Mouse (Mus musculus): ENCODE data around the gene Myo16.

Myo16 gene

GRCm38 (mm10) chr8:10402606-10403005 is 248.9 kb downstream of the Myo16 start:
- no peak for DNase-seq (ENCODE audit: extremely low read depth, low read depth, low spot score)

GRCm38 (mm10) chr8:10405469-10405868 is 251.8 kb downstream of the Myo16 start:
- DNase-seq (ENCODE audit: extremely low read depth, low read depth, low spot score) = no peak

GRCm38 (mm10) chr8:10409043-10409442 is 255.3 kb downstream of the Myo16 start:
- no peak for DNase-seq (ENCODE audit: extremely low read depth, low read depth, low spot score)

GRCm38 (mm10) chr8:10411511-10411910 is 257.8 kb downstream of the Myo16 start:
- no peak for DNase-seq (ENCODE audit: extremely low read depth, low read depth, low spot score)

- no peak for DNase-seq (ENCODE audit: extremely low read depth, low read depth, low spot score)
Observed at GRCm38 (mm10) chr8:10413881-10414280, 260.2 kb downstream of the Myo16 start.

GRCm38 (mm10) chr8:10414684-10415212 is 261.0 kb downstream of the Myo16 start:
- no peak for DNase-seq (ENCODE audit: extremely low read depth, low read depth, low spot score)

- DNase-seq (ENCODE audit: extremely low read depth, low read depth, low spot score) = no peak
Observed at GRCm38 (mm10) chr8:10415288-10415687, 261.6 kb downstream of the Myo16 start.

- no peak for DNase-seq (ENCODE audit: extremely low read depth, low read depth, low spot score)
Observed at GRCm38 (mm10) chr8:10415885-10416284, 262.2 kb downstream of the Myo16 start.

- no peak for DNase-seq (ENCODE audit: extremely low read depth, low read depth, low spot score)
Observed at GRCm38 (mm10) chr8:10416806-10417205, 263.1 kb downstream of the Myo16 start.

GRCm38 (mm10) chr8:10417281-10417680 is 263.6 kb downstream of the Myo16 start:
- no peak for DNase-seq (ENCODE audit: extremely low read depth, low read depth, low spot score)

GRCm38 (mm10) chr8:10418013-10418412 is 264.3 kb downstream of the Myo16 start:
- DNase-seq (ENCODE audit: extremely low read depth, low read depth, low spot score) = no peak

- DNase-seq (ENCODE audit: extremely low read depth, low read depth, low spot score) = no peak
Observed at GRCm38 (mm10) chr8:10418971-10419370, 265.3 kb downstream of the Myo16 start.

- DNase-seq (ENCODE audit: extremely low read depth, low read depth, low spot score) = no peak
Observed at GRCm38 (mm10) chr8:10419726-10420125, 266.0 kb downstream of the Myo16 start.

- DNase-seq (ENCODE audit: extremely low read depth, low read depth, low spot score) = no peak
Observed at GRCm38 (mm10) chr8:10420551-10420950, 266.8 kb downstream of the Myo16 start.

- DNase-seq (ENCODE audit: extremely low read depth, low read depth, low spot score) = no peak
Observed at GRCm38 (mm10) chr8:10421516-10422090, 267.9 kb downstream of the Myo16 start.

GRCm38 (mm10) chr8:10435492-10435891 is 281.8 kb downstream of the Myo16 start:
- DNase-seq (ENCODE audit: extremely low read depth, low read depth, low spot score) = peak; percentile 57

GRCm38 (mm10) chr8:10438772-10439171 is 285.1 kb downstream of the Myo16 start:
- DNase-seq (ENCODE audit: extremely low read depth, low read depth, low spot score) = no peak

GRCm38 (mm10) chr8:10439595-10440453 is 286.1 kb downstream of the Myo16 start:
- DNase-seq (ENCODE audit: extremely low read depth, low read depth, low spot score) = peak; percentile 80

GRCm38 (mm10) chr8:10442562-10442961 is 288.9 kb downstream of the Myo16 start:
- no peak for DNase-seq (ENCODE audit: extremely low read depth, low read depth, low spot score)

- no peak for DNase-seq (ENCODE audit: extremely low read depth, low read depth, low spot score)
Observed at GRCm38 (mm10) chr8:10445011-10445410, 291.3 kb downstream of the Myo16 start.

GRCm38 (mm10) chr8:10448545-10448944 is 294.8 kb downstream of the Myo16 start:
- DNase-seq (ENCODE audit: extremely low read depth, low read depth, low spot score) = no peak

GRCm38 (mm10) chr8:10453046-10453445 is 299.3 kb downstream of the Myo16 start:
- DNase-seq (ENCODE audit: extremely low read depth, low read depth, low spot score) = no peak

Measured in fat pad, adult 2 months (tissue).